Mouse (Mus musculus): Measurements from ENCODE around the gene Ano9. TPM values are rescaled to one million over a fixed set of nuclear protein-coding genes. Genes with fewer than 3 reads are reported as not detected.

The Ano9 gene
- polyA plus RNA-seq, 1 experiment: 2.5 TPM

DNA sequence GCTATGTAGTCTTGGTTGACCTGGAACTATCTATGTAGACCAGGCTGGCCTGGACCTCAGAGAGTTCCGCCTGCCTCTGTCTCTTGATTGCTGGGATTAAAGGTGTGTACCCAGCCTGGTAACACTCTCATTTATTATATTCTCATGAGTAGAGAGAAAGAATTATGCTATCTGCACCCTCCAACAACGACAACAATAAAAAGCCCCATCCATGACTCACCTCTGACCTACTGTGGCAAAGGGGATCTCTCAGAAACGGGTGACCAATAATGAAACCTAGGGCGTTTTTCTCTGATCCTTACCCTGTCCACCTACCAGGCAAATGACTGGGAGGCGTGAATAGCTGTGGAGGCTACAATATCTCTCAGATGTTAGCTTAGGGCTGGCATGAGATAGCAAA is 20.4 kb downstream of the Ano9 start:
- Histone ChIP-seq H3K4me3 (replicated peaks; ENCODE audit: control insufficient read depth, low read depth, low read length) (no peak overlapping the region), H3K27ac (ENCODE audit: control insufficient read depth, insufficient read depth, low read depth, low read length, poor library complexity) (peak overlapping the region; percentile 35; the same call in 1 of the 2 replicates), H3K4me1 (ENCODE audit: control insufficient read depth, insufficient read depth, low read length) (peaks cover 15% of the 10 kb centered on the region)
- no peak for TF ChIP-seq POLR2A (IDR thresholded peaks at IDR 0.05; ENCODE audit: borderline replicate concordance, control insufficient read depth, low read depth, low read length)
- no peak for TF ChIP-seq CTCF (IDR thresholded peaks at IDR 0.05; ENCODE audit: control insufficient read depth, insufficient read depth, low read length)
- WGBS: 53% methylated on average over 5 of the region's 5 CpGs

GRCm38 (mm10) chr7:141096649-141097056 is 21.0 kb downstream of the Ano9 start:
- Histone ChIP-seq H3K4me3 (replicated peaks; ENCODE audit: control insufficient read depth, low read depth, low read length) (peak overlapping the region; percentile 76), H3K4me1 (ENCODE audit: control insufficient read depth, insufficient read depth, low read length) (peaks cover 15% of the 10 kb centered on the region), H3K27ac (ENCODE audit: control insufficient read depth, insufficient read depth, low read depth, low read length, poor library complexity) (peak overlapping the region; percentile 85)
- 2% methylated on average over 6 of the region's 6 CpGs for WGBS
- TF ChIP-seq CTCF (IDR thresholded peaks at IDR 0.05; ENCODE audit: control insufficient read depth, insufficient read depth, low read length) (0 out of 2 replicates have a peak, but pooled peaks have one; percentile 12), POLR2A (IDR thresholded peaks at IDR 0.05; ENCODE audit: borderline replicate concordance, control insufficient read depth, low read depth, low read length) (no peak)

DNA sequence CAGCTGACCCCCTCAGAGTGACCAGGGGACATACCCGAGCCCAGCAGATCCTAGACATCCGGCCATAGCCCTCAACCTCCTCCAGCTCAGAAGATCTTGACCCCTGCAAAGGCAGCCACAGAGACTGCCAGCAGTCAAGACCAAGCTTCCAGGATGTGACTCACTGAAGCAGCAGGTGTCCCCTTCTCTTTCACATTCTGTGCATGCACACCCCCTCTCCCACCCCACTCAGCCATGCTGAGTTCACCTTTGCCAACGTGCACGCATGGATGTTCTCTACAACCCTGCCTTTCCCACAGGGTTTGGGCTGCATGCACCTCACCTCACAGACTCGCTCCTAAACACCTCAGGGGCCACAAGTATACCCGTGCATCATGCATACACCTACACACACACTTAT is 21.6 kb downstream of the Ano9 start:
- Histone ChIP-seq H3K4me3 (replicated peaks; ENCODE audit: control insufficient read depth, low read depth, low read length) (peak overlapping the region; percentile 76), H3K27ac (ENCODE audit: control insufficient read depth, insufficient read depth, low read depth, low read length, poor library complexity) (peak overlapping the region; percentile 85), H3K4me1 (ENCODE audit: control insufficient read depth, insufficient read depth, low read length) (peaks cover 15% of the 10 kb centered on the region)
- 9% methylated on average over 6 of the region's 6 CpGs for WGBS
- TF ChIP-seq POLR2A (IDR thresholded peaks at IDR 0.05; ENCODE audit: borderline replicate concordance, control insufficient read depth, low read depth, low read length): no peak
- TF ChIP-seq CTCF (IDR thresholded peaks at IDR 0.05; ENCODE audit: control insufficient read depth, insufficient read depth, low read length): no peak

GRCm38 (mm10) chr7:141094487-141095205 is 23.0 kb downstream of the Ano9 start:
- H3K4me1 ChIP-seq (ENCODE audit: control insufficient read depth, insufficient read depth, low read length): peaks cover 15% of the 10 kb centered on the region
- TF ChIP-seq CTCF (IDR thresholded peaks at IDR 0.05; ENCODE audit: control insufficient read depth, insufficient read depth, low read length) (no peak), POLR2A (IDR thresholded peaks at IDR 0.05; ENCODE audit: borderline replicate concordance, control insufficient read depth, low read depth, low read length) (no peak)
- no peak overlapping the region for H3K4me3 ChIP-seq (replicated peaks; ENCODE audit: control insufficient read depth, low read depth, low read length)
- WGBS: 53% methylated on average over 15 of the region's 15 CpGs
- no peak overlapping the region for H3K27ac ChIP-seq (ENCODE audit: control insufficient read depth, insufficient read depth, low read depth, low read length, poor library complexity)

GRCm38 (mm10) chr7:141093950-141094349 is 23.7 kb downstream of the Ano9 start:
- TF ChIP-seq POLR2A (IDR thresholded peaks at IDR 0.05; ENCODE audit: borderline replicate concordance, control insufficient read depth, low read depth, low read length): no peak
- no peak for TF ChIP-seq CTCF (IDR thresholded peaks at IDR 0.05; ENCODE audit: control insufficient read depth, insufficient read depth, low read length)
- WGBS: 84% methylated on average over 6 of the region's 6 CpGs
- H3K4me3 ChIP-seq (replicated peaks; ENCODE audit: control insufficient read depth, low read depth, low read length): no peak overlapping the region
- no peak overlapping the region for H3K27ac ChIP-seq (ENCODE audit: control insufficient read depth, insufficient read depth, low read depth, low read length, poor library complexity)
- peaks cover 15% of the 10 kb centered on the region for H3K4me1 ChIP-seq (ENCODE audit: control insufficient read depth, insufficient read depth, low read length)

- 32% methylated on average over 37 of the region's 37 CpGs for WGBS
- H3K4me1 ChIP-seq (ENCODE audit: control insufficient read depth, insufficient read depth, low read length): peaks cover 17% of the 10 kb centered on the region
- H3K27ac ChIP-seq (ENCODE audit: control insufficient read depth, insufficient read depth, low read depth, low read length, poor library complexity): peak overlapping the region; percentile 13; the same call in 1 of the 2 replicates
- H3K4me3 ChIP-seq (replicated peaks; ENCODE audit: control insufficient read depth, low read depth, low read length): no peak overlapping the region
- TF ChIP-seq CTCF (IDR thresholded peaks at IDR 0.05; ENCODE audit: control insufficient read depth, insufficient read depth, low read length) (peak; percentile 87), POLR2A (IDR thresholded peaks at IDR 0.05; ENCODE audit: borderline replicate concordance, control insufficient read depth, low read depth, low read length) (no peak)
Measured at GRCm38 (mm10) chr7:141092051-141092735, 25.4 kb downstream of the Ano9 start.

- no peak for TF ChIP-seq CTCF (IDR thresholded peaks at IDR 0.05; ENCODE audit: control insufficient read depth, insufficient read depth, low read length)
- no peak for TF ChIP-seq POLR2A (IDR thresholded peaks at IDR 0.05; ENCODE audit: borderline replicate concordance, control insufficient read depth, low read depth, low read length)
- WGBS: 72% methylated on average over 8 of the region's 8 CpGs
- Histone ChIP-seq H3K4me3 (replicated peaks; ENCODE audit: control insufficient read depth, low read depth, low read length) (no peak overlapping the region), H3K4me1 (ENCODE audit: control insufficient read depth, insufficient read depth, low read length) (peaks cover 9% of the 10 kb centered on the region), H3K27ac (ENCODE audit: control insufficient read depth, insufficient read depth, low read depth, low read length, poor library complexity) (no peak overlapping the region)
Measured at GRCm38 (mm10) chr7:141090228-141090627, 27.4 kb downstream of the Ano9 start.

DNA sequence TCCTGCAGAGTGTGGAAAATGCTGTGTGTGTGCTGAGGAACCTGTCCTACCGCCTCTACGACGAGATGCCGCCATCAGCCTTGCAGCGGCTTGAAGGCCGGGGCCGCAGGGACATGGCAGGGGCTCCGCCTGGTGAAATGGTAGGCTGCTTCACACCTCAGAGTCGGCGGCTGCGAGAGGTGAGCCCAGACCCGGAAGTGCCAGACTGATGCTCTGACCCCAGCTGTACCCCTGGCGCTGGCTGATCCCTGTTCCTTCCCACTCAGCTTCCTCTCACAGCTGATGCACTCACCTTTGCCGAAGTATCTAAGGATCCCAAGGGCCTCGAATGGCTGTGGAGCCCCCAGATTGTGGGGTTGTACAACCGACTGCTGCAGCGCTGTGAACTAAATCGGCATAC is 29.1 kb downstream of the Ano9 start:
- TF ChIP-seq POLR2A (IDR thresholded peaks at IDR 0.05; ENCODE audit: borderline replicate concordance, control insufficient read depth, low read depth, low read length) (no peak), CTCF (IDR thresholded peaks at IDR 0.05; ENCODE audit: control insufficient read depth, insufficient read depth, low read length) (no peak)
- Histone ChIP-seq H3K27ac (ENCODE audit: control insufficient read depth, insufficient read depth, low read depth, low read length, poor library complexity) (0 out of 2 replicates have a peak overlapping the region, but pooled peaks have one; percentile 30), H3K4me3 (replicated peaks; ENCODE audit: control insufficient read depth, low read depth, low read length) (peak overlapping the region; percentile 62), H3K4me1 (ENCODE audit: control insufficient read depth, insufficient read depth, low read length) (peaks cover 5% of the 10 kb centered on the region)
- WGBS: 7% methylated on average over 18 of the region's 18 CpGs

Measured in bone marrow, adult 2 months (tissue).